Mouse (Mus musculus): ENCODE data around the gene Top3a.

GRCm38 (mm10) chr11:60711218-60711617 is 65.9 kb downstream of the Top3a start:
- TF ChIP-seq POLR2A (IDR thresholded peaks at IDR 0.05; ENCODE audit: borderline replicate concordance, extremely low read depth, insufficient read depth, insufficient read length, poor library complexity, severe bottlenecking) (no peak), CTCF (IDR thresholded peaks at IDR 0.05; ENCODE audit: borderline replicate concordance, extremely low read depth, insufficient read depth, insufficient read length) (no peak)

Data from brain, embryonic 14.5 days (tissue).